Mouse (Mus musculus) CH12.LX (cell line): Measurements from ENCODE around the gene Nfe2l1.

Experiments
- CTCF ChIP-seq, 2 experiments: IDR thresholded peaks in 1 of 2; conservative IDR thresholded peaks in 1 of 2; 2 replicates each; pipeline ENCODE4 v1.5.1; 2011 to 2012; ENCODE audit warnings: low read depth in 2 of 2, low read length in 2 of 2, improper control_type of control experiment in 1 of 2, inconsistent platforms in 1 of 2, mild to moderate bottlenecking in 1 of 2, moderate library complexity in 1 of 2
- ELF1 ChIP-seq: IDR thresholded peaks from 2 replicates; pipeline ENCODE4 v1.6.1; 2014; ENCODE audit warnings: low read depth, mild to moderate bottlenecking, inconsistent platforms, low read length, improper control_type of control experiment
- EP300 ChIP-seq: IDR thresholded peaks from 2 replicates; pipeline ENCODE4 v1.6.1; 2011; ENCODE audit warnings: low read length, improper control_type of control experiment
- HCFC1 ChIP-seq: IDR thresholded peaks from 2 replicates; pipeline ENCODE4 v1.6.1; 2012; ENCODE audit warnings: low read depth, mild to moderate bottlenecking, inconsistent platforms, low read length, improper control_type of control experiment
- MAX ChIP-seq: IDR thresholded peaks from 2 replicates; pipeline ENCODE4 v1.6.1; 2011; ENCODE audit warnings: low read length, improper control_type of control experiment
- MYC ChIP-seq: IDR thresholded peaks from 2 replicates; pipeline ENCODE4 v1.6.1; 2011; ENCODE audit warnings: low read depth, mild to moderate bottlenecking, improper control_type of control experiment, low read length
- POLR2A ChIP-seq: IDR thresholded peaks from 2 replicates; pipeline ENCODE4 v1.6.1; 2011; ENCODE audit warnings: low read depth, mild to moderate bottlenecking, improper control_type of control experiment, low read length
- ZMIZ1 ChIP-seq: IDR thresholded peaks from 2 replicates; pipeline ENCODE4 v1.6.1; 2012; ENCODE audit warnings: low read depth, mild to moderate bottlenecking, inconsistent platforms, low read length, improper control_type of control experiment

- TF ChIP-seq CTCF (conservative IDR thresholded peaks at IDR 0.05 in 1 of 2, IDR thresholded peaks at IDR 0.05 in 1 of 2; ENCODE audit: low read depth in 2 of 2, low read length in 2 of 2) (peak in 1 of 2 experiments; percentile 91; a peak in 2 of 4 replicates), HCFC1 (no peak), ZMIZ1 (no peak), EP300 (no peak), MAX (no peak; the same call in 1 of the 2 replicates), ELF1 (no peak), POLR2A (no peak), MYC (peak; percentile 81)
These were observed 33.2 kb downstream of the Nfe2l1 start for GRCm38 (mm10) chr11:96796586-96796985.
